Mouse (Mus musculus) brain, adult 2 months (tissue): ENCODE measurements at regions not wholly inside any gene's neighbourhood (a gene's known extent, or its start where the extent isn't known, plus 50 kb on each side); places are given as distances from the start of the nearest gene placed in this dataset.
A peak's percentile ranks its signal among the peaks of the same experiment; 100 is the strongest.

Source experiments
- DNase-seq: peaks from one replicate; pipeline ENCODE4 v3.0.0; 2011; ENCODE audit warnings: low read depth, low spot score

DNA sequence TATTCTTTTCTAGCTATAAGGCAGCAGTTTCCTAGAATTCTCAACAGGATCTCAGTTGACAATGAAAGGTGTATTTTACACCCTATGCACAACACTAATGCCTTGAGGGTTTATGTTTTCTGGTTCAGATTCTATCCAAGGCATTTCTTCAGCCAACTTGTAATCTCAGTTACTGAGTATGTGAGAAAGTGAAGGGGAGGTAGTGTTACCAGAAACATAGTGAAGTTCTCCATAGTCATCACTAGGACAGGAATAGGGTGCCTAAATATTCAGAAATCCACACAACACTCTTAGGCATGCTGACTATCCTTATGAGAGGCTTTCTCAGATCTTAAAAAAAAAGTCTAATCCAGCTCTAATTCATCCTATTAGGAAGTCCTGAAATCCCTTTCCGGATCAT lies 1228.2 kb upstream of the Cntnap5a start:
- DNase-seq = peak; percentile 20

DNA sequence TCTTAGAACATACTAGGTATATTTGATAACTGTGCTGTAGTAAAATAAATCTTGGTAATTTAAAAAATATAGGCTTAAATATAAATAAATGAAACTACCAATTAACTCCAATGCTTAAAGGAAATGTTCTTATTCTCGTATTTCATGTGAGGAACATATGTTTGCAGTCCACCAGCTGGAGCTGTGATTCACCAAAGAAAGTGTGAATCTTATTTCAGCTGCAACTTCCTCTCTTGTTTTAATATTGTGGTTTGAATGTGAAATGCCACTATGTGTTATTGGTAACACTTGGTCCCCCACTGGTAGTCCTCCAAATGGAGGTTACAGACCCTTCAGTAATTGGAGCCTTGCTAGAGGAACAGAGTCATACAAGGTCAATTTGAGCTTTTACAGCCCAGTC lies 1188.1 kb upstream of the Cntnap5a start:
- peak; percentile 59 for DNase-seq

DNA sequence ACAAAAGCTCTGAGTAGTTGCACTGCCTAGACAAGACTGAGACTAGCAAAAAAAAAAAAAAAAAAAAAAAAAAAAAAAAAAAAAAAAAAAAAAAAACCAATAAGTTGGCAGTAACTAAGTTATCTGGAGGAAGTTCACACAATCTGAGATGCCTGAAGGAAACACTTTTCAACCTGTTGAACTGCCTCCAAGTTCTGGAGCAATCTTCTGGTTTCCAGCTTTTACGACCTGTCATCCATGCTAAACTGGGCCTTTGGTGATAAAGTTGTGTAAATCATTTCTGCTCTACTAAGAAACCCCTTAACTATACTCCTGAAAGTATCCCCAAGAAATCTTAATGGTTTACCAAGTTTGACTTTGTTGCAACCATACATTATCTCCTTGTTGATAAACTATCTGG lies 1168.8 kb upstream of the Cntnap5a start:
- DNase-seq = no peak

DNA sequence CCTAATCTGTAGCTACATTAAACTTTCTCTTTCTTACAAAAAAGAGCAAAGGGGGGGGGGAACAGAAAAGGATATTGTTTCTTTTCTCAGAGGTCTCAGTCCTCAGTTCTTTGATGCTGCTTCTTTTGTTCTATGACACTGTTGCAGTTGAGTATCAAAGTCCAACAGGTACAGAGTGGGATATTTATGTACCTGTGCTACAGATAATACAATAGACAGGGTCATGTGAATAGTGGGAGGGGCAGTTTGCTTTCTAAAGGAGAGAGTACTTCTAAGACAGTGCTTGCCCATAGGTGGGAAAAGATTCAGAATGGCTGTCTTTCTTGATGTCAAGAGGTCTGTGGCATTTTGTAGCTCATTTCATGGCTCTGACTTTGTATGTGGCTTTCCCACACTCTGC lies 1164.7 kb upstream of the Cntnap5a start:
- DNase-seq = no peak

DNA sequence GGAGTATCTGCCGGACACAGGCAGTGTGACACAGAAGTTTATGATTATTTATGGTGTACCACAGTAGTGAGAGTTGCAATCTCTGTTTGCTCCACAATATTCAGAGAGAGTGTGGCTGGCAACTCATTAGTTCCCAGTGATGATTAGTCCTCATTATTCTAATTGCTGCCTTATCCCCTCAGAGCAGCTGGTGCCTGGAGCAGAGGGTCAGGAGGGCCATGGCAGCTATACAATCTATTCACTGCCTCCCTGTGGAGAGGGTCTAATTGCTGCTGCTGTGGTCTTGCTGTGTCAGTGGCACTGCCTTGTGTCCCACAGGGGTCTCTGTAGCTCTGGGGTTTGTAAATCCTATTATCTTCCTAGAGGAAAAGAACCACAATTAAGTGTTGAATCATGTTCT lies 1156.0 kb upstream of the Cntnap5a start:
- peak; percentile 21 for DNase-seq

DNA sequence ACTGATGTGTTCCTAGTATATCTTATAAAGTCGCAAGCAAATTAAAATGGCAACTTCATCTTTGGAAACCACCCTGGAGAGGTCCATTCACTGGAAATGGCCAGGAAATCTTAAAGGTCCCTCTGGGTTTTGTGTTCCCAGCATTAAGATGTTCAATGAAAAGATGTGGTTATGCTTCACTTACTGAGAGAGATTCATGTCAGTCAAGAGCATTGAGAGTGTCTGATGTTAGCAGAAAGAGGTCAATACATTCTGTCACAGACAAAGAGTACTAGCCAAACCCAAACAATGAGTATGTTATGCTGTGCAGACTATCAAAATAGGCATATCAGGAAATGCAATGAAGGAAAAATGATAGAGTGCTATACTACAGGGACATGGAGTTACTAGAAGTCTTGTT lies 1150.7 kb upstream of the Cntnap5a start:
- DNase-seq = no peak

DNA sequence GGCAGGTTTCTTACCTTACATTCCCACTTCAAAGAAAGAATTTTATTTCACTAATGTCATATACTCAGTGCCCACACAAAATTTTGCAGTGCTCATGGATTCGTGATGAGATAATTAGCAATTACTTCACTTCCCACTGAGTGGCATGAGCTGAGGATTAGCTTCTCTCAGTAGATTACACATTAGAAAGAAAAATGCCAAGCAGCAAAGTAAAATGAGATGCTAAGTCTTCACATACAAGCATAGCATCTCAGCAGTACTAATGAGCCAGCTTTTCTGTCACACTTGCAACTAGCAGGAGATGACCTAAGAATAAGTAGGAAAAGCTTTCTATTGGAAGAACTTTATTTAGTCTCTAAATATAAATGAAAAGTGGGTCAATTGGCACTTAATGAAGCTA lies 1137.6 kb upstream of the Cntnap5a start:
- DNase-seq = peak; percentile 53

DNA sequence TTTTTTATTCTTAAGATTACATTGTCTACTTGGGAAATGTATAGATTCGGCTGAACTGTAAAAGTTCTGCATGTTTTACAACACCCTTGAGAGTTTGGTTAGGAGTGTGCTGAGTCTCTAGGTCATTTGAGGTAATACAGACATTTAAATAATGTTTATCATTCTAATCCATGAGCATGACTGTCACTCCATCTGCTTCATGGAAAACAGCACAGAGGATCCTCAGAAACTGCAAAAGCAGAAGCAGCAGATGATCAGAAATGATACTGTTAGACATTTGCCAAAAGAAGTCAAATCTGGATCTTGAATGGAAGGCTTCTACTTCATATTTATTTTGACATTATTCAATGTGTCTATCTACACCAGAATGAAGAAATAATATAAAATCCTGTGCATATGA lies 1131.8 kb upstream of the Cntnap5a start:
- DNase-seq = peak; percentile 47

DNA sequence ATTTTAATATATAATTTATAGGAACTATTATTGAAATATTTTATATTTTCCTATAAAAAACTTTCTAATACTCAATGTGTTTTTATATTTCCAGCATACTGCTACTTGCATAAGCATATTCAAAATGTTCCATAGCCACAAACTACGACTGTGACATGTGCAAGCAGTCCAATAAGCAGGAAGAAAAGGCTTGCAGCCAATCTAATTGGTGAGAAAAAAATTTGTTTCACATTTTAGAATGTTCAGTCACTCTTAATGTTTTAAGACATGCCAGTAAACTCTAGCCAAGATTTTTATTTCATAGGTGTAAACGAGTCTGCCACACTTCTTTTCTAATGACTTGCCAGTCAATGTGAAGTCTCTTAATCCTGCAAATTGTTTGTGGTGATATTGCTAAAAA lies 1130.1 kb upstream of the Cntnap5a start:
- no peak for DNase-seq
